In the genomic region with DNA sequence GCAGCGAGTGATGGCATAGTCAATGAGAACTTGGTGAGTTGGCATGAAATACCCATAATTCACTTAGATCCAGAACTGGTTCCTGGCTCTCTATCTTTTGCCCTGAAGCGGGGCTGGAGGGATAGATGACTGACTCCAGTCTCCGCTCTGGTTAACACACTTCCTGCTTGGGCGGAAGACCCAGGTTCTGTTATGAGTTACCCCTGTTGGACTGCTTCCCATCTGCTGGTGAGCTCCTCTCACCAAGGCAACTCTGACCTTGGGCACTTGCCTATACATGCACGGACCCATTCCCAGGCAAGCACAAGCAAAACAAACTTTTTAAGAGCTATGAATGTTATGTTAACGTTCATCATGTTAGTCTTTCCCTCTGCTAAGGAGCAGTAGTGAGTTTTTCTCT, we compare ENCODE assay signal across 8 mouse cellular contexts. TPM values are rescaled to one million over a fixed set of nuclear protein-coding genes. Genes with fewer than 3 reads are reported as not detected.
DNase-seq lines count a peak whose midpoint lies in the region; ATAC-seq lines count a peak whose summit lies in the region.

No protein-coding gene starts in this region.

- peak overlapping the region; percentile 90 for H3K4me3 ChIP-seq in kidney, embryonic 14.5 days (ENCODE audit: low read length)
- peak overlapping the region; percentile 75 for H3K4me3 ChIP-seq in hindbrain, embryonic 11.5 days (ENCODE audit: low read depth, low read length)
- H3K4me3 ChIP-seq in midbrain, embryonic 15.5 days, result peak overlapping the region; percentile 95

- peaks cover 38% of the 10 kb centered on the region for H3K36me3 ChIP-seq in kidney, embryonic 14.5 days (ENCODE audit: control insufficient read depth, insufficient read depth, low read length)
- H3K36me3 ChIP-seq in hindbrain, embryonic 11.5 days (ENCODE audit: control insufficient read depth, insufficient read depth, low read length), result peaks cover 9% of the 10 kb centered on the region
- H3K36me3 ChIP-seq in midbrain, embryonic 15.5 days (replicated peaks), result no peaks in the 10 kb centered on the region

- ATAC-seq in kidney, embryonic 14.5 days (ENCODE audit: low FRiP score, low TSS enrichment), result no peak
- ATAC-seq in hindbrain, embryonic 11.5 days (ENCODE audit: low FRiP score), result no peak
- ATAC-seq in midbrain, embryonic 15.5 days (replicated peaks), result no peak

- H3K27me3 ChIP-seq in kidney, embryonic 14.5 days (ENCODE audit: control insufficient read depth, insufficient read depth, low read length), result no peaks in the 10 kb centered on the region
- no peaks in the 10 kb centered on the region for H3K27me3 ChIP-seq in hindbrain, embryonic 11.5 days (ENCODE audit: control insufficient read depth, insufficient read depth, low read length)
- H3K27me3 ChIP-seq in midbrain, embryonic 15.5 days (replicated peaks), result peaks cover 8% of the 10 kb centered on the region; the same call in 1 of the 2 replicates

- WGBS in kidney, embryonic 14.5 days, result 10% methylated on average over 6 of the region's 6 CpGs
- WGBS in hindbrain, embryonic 11.5 days, result 25% methylated on average over 6 of the region's 6 CpGs
- 29% methylated on average over 6 of the region's 6 CpGs for WGBS in midbrain, embryonic 15.5 days

- H3K4me1 ChIP-seq in kidney, embryonic 14.5 days (ENCODE audit: control insufficient read depth, insufficient read depth, low read length), result peaks cover 12% of the 10 kb centered on the region; the same call in 1 of the 2 replicates
- H3K4me1 ChIP-seq in hindbrain, embryonic 11.5 days (replicated peaks; ENCODE audit: control insufficient read depth, insufficient read depth, low read length), result no peaks in the 10 kb centered on the region
- peaks cover 28% of the 10 kb centered on the region for H3K4me1 ChIP-seq in midbrain, embryonic 15.5 days

- peak overlapping the region; percentile 87 for H3K4me2 ChIP-seq in kidney, embryonic 14.5 days (replicated peaks; ENCODE audit: low read depth, low read length)
- H3K4me2 ChIP-seq in hindbrain, embryonic 11.5 days (replicated peaks; ENCODE audit: low read depth, low read length), result peak overlapping the region; percentile 76
- H3K4me2 ChIP-seq in midbrain, embryonic 15.5 days, result peak overlapping the region; percentile 89

- DNase-seq in kidney, adult 18-20 months, result no peak
- DNase-seq in NIH3T3 (ENCODE audit: low read depth), result peak; percentile 61
- peak; percentile 38 for DNase-seq in hindbrain, embryonic 11.5 days (ENCODE audit: low spot score)
- no peak for DNase-seq in gastrocnemius, postnatal 25 days
- DNase-seq in left cerebral cortex, adult 18-20 months (ENCODE audit: low spot score in 2 of 2), result no peak
- no peak for DNase-seq in left cerebral cortex, adult 8-10 months (ENCODE audit: low spot score in 2 of 2)

- H3K9ac ChIP-seq in kidney, embryonic 14.5 days (ENCODE audit: low read depth, low read length), result peak overlapping the region; percentile 90
- peak overlapping the region; percentile 77 for H3K9ac ChIP-seq in hindbrain, embryonic 11.5 days (ENCODE audit: low read depth, low read length)
- H3K9ac ChIP-seq in midbrain, embryonic 15.5 days, result no peak overlapping the region

- H3K27ac ChIP-seq in kidney, embryonic 14.5 days (ENCODE audit: low read depth, low read length), result peak overlapping the region; percentile 49; the same call in 1 of the 2 replicates
- no peak overlapping the region for H3K27ac ChIP-seq in hindbrain, embryonic 11.5 days (ENCODE audit: low read depth, low read length)
- H3K27ac ChIP-seq in midbrain, embryonic 15.5 days, result no peak overlapping the region

- H3K9me3 ChIP-seq in kidney, embryonic 14.5 days (ENCODE audit: control insufficient read depth, low read length), result no peaks in the 10 kb centered on the region
- no peaks in the 10 kb centered on the region for H3K9me3 ChIP-seq in hindbrain, embryonic 11.5 days (ENCODE audit: control insufficient read depth, low read length)
- H3K9me3 ChIP-seq in midbrain, embryonic 15.5 days, result no peaks in the 10 kb centered on the region

RNA-seq across cellular contexts. Expression of a gene that starts 1.4 kb away (rescaled TPM):
- polyA plus RNA-seq in kidney, embryonic 14.5 days (2014; fragmentation: Nextera tagmentation; extraction: Ambion mirVana), result 206 and 236 TPM in 2 replicates
- 335 and 391 TPM in 2 replicates for polyA plus RNA-seq in hindbrain, embryonic 11.5 days (2014; fragmentation: Nextera tagmentation; extraction: Ambion mirVana)
- 46.2 and 48.6 TPM in 2 replicates for polyA plus RNA-seq in midbrain, embryonic 15.5 days (2015; fragmentation: Nextera tagmentation; extraction: Ambion mirVana)
- total RNA-seq in gastrocnemius, postnatal 25 days (2021), result 1 to 10 TPM; 1.8 to 3.6 TPM
- 1 to 10 TPM; 1.2 to 1.4 TPM for total RNA-seq in left cerebral cortex, adult 18-20 months (2021)
- total RNA-seq in left cerebral cortex, adult 8-10 months (2022), result 1 to 10 TPM; 1.6 to 2.8 (median 2.6) TPM

RNA-seq across cellular contexts. Expression of a gene that starts 27.8 kb away (rescaled TPM):
- polyA plus RNA-seq in kidney, embryonic 14.5 days (2014; fragmentation: Nextera tagmentation; extraction: Ambion mirVana), result 10.7 and 11.8 TPM in 2 replicates
- polyA plus RNA-seq in hindbrain, embryonic 11.5 days (2014; fragmentation: Nextera tagmentation; extraction: Ambion mirVana), result 0.88 and 1.2 TPM in 2 replicates
- polyA plus RNA-seq in midbrain, embryonic 15.5 days (2015; fragmentation: Nextera tagmentation; extraction: Ambion mirVana), result 1.8 and 3.3 TPM in 2 replicates
- total RNA-seq in gastrocnemius, postnatal 25 days (2021), result 1 to 10 TPM; 3.0 to 3.5 TPM
- 10 to 100 TPM; 18.0 to 19.7 TPM for total RNA-seq in left cerebral cortex, adult 18-20 months (2021)
- 10 to 100 TPM; 10.9 to 13.7 (median 12.5) TPM for total RNA-seq in left cerebral cortex, adult 8-10 months (2022)

RNA-seq across cellular contexts. Expression of a gene that starts 58.3 kb away (rescaled TPM):
- polyA plus RNA-seq in kidney, embryonic 14.5 days (2014; fragmentation: Nextera tagmentation; extraction: Ambion mirVana), result 6.2 and 11.9 TPM in 2 replicates
- polyA plus RNA-seq in hindbrain, embryonic 11.5 days (2014; fragmentation: Nextera tagmentation; extraction: Ambion mirVana), result 12.5 and 14.3 TPM in 2 replicates
- 19.2 and 19.9 TPM in 2 replicates for polyA plus RNA-seq in midbrain, embryonic 15.5 days (2015; fragmentation: Nextera tagmentation; extraction: Ambion mirVana)
- total RNA-seq in gastrocnemius, postnatal 25 days (2021), result 1 to 10 TPM; 4.8 to 6.9 TPM
- 1 to 10 TPM; 5.7 to 5.9 TPM for total RNA-seq in left cerebral cortex, adult 18-20 months (2021)
- 1 to 10 TPM; 7.1 to 8.8 (median 8.1) TPM for total RNA-seq in left cerebral cortex, adult 8-10 months (2022)

Comparison
In these comparisons a context has a peak if more than half of its experiments do, and no peak if none do; other contexts are left out.
1. DNase-seq: peak in NIH3T3 (single experiment) and hindbrain, embryonic 11.5 days (single experiment); none in kidney, adult 18-20 months (single experiment), gastrocnemius, postnatal 25 days (single experiment), left cerebral cortex, adult 18-20 months (0 of 2) and left cerebral cortex, adult 8-10 months (0 of 2).
2. Peak in every context shown above with its lines, with median percentiles within 50 percentile points of each other: H3K4me2 ChIP-seq and H3K4me3 ChIP-seq.